Mouse (Mus musculus): ENCODE measurements around the gene Trim60. TPM values are rescaled to one million over a fixed set of nuclear protein-coding genes. Genes with fewer than 3 reads are reported as not detected.

The Trim60 gene
- total RNA-seq (2021), result not detected
- long read RNA-seq, experiment 1, result 0 reads
- long read RNA-seq, experiment 2, result 0 reads

- no peak within 1 kb of the TSS for H3K4me3 ChIP-seq
- intact Hi-C loops (cut with DNase I), result no loop called here
- no peak within 1 kb of the TSS for H3K27ac ChIP-seq
- TF ChIP-seq CTCF (IDR thresholded peaks at IDR 0.05), result no peak
- no peak for DNase-seq (ENCODE audit: extremely low spot score in 1 of 2, low spot score in 2 of 2)
Observed at GRCm38 (mm10) chr8:65018423-65018822, at the start of gene Trim60, which contains the start of gene Trim61. TSS of gene Trim60 (minus strand) at chr8:65018584. TSS of gene Trim61 (minus strand) at chr8:65018523.

GRCm38 (mm10) chr8:65067694-65068472, 49.5 kb upstream of the Trim60 start:
- no peak for TF ChIP-seq CTCF (IDR thresholded peaks at IDR 0.05)
- Histone ChIP-seq H3K27ac (no peak overlapping the region), H3K4me3 (no peak overlapping the region)
- DNase-seq (ENCODE audit: extremely low spot score in 1 of 2, low spot score in 2 of 2), result no peak
- intact Hi-C loops (cut with DNase I), result no loop called here

DNA sequence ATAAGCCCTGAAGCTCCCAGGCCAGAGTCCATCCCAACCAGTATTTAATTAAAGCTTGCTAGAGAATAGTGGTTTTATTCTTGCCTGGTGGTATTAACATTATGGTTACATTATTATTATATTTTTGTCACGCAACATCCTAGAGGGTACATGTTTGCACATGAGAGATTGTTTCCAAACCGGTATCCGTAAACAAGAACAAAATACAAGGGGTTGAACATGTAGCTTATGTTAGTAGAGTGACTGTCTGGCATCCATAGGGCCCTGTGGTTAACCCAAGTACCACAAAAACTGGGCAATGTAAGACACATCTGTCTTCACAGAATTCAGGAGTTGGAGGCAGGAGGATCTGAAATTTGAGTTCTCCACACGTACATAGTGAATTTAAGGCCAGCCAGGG, 48.6 kb upstream of the Trim60 start:
- intact Hi-C loops (cut with DNase I), result no loop called here
- no peak for TF ChIP-seq CTCF (IDR thresholded peaks at IDR 0.05)
- Histone ChIP-seq H3K27ac (no peak overlapping the region), H3K4me3 (no peak overlapping the region)
- no peak for DNase-seq (ENCODE audit: extremely low spot score in 1 of 2, low spot score in 2 of 2)

- H3K4me3 ChIP-seq, result no peak overlapping the region
- no peak for DNase-seq (ENCODE audit: extremely low spot score in 1 of 2, low spot score in 2 of 2)
- intact Hi-C loops (cut with DNase I), result no loop called here
- no peak overlapping the region for H3K27ac ChIP-seq
- no peak for TF ChIP-seq CTCF (IDR thresholded peaks at IDR 0.05)
Observed at GRCm38 (mm10) chr8:65065622-65066021, 47.2 kb upstream of the Trim60 start.

DNA sequence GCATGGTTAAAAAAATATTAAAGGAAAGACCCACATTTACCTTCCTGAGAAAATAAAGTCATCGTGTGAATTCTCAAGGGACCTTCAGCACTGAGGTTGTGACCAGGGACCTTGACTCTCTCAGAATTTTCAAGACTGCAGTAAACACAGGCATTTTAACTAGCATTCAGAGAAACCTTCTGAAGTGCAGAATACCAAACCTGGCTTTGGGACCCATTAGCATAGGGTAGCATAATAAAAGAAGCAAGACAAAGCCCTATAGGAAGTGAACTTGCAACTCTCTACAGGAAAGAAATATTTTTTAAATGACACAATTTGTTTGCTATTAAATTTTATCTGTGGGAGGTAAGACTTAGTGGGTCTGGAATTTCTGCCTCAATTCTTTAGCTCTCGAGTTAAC, 45.7 kb upstream of the Trim60 start:
- TF ChIP-seq CTCF (IDR thresholded peaks at IDR 0.05), result no peak
- DNase-seq (ENCODE audit: extremely low spot score in 1 of 2, low spot score in 2 of 2), result no peak
- no peak overlapping the region for H3K27ac ChIP-seq
- intact Hi-C loops (cut with DNase I), result no loop called here
- H3K4me3 ChIP-seq, result no peak overlapping the region

GRCm38 (mm10) chr8:65062195-65062594, 43.8 kb upstream of the Trim60 start:
- Histone ChIP-seq H3K4me3 (no peak overlapping the region), H3K27ac (no peak overlapping the region)
- no peak for TF ChIP-seq CTCF (IDR thresholded peaks at IDR 0.05)
- DNase-seq (ENCODE audit: extremely low spot score in 1 of 2, low spot score in 2 of 2), result no peak
- intact Hi-C loops (cut with DNase I), result no loop called here

DNA sequence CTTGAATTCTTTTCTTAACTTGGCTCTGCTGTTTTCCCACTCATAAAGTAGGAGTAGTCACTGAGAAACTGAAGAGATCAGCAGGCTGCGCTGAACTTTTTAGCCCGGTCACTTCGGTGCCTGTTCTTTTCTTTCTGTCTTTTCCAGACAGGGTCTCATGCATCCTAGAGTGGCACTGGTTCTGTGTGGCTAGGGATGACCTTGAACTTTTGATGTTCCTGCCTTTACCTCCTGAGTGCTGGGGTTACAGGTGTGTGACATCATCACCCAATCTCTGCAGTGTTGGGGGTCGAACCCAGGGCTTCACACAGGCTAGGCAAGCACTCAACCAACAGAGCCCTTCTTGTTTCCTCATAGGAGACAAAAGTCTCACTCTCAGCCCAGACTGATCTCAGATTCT, 38.3 kb upstream of the Trim60 start:
- no peak for DNase-seq (ENCODE audit: extremely low spot score in 1 of 2, low spot score in 2 of 2)
- Histone ChIP-seq H3K4me3 (no peak overlapping the region), H3K27ac (no peak overlapping the region)
- intact Hi-C loops (cut with DNase I), result no loop called here
- TF ChIP-seq CTCF (IDR thresholded peaks at IDR 0.05), result no peak

GRCm38 (mm10) chr8:65053968-65054367, 35.6 kb upstream of the Trim60 start:
- no peak for TF ChIP-seq CTCF (IDR thresholded peaks at IDR 0.05)
- intact Hi-C loops (cut with DNase I), result no loop called here
- DNase-seq (ENCODE audit: extremely low spot score in 1 of 2, low spot score in 2 of 2), result no peak
- Histone ChIP-seq H3K4me3 (no peak overlapping the region), H3K27ac (no peak overlapping the region)

DNA sequence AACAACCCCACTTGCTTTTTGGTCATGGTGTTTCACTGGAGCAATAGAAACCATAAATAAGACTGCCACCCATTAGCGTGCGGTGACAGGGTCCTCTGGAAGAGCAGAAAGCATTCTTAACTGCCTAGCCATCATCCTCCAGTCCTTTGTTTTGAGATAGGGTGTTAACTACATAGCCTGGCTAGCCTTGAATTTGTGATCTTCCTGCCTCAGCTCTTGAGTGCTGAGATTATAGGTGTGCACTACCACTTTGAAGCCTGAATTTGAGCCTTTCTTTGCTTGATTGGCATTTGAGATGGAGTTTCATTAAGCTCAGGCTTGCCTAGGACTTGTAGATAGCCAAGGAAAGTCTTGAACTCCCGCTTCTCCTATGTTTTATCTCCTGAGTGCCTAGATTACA, 35.2 kb upstream of the Trim60 start:
- no peak for TF ChIP-seq CTCF (IDR thresholded peaks at IDR 0.05)
- intact Hi-C loops (cut with DNase I), result no loop called here
- DNase-seq (ENCODE audit: extremely low spot score in 1 of 2, low spot score in 2 of 2), result no peak
- no peak overlapping the region for H3K27ac ChIP-seq
- H3K4me3 ChIP-seq, result no peak overlapping the region

DNA sequence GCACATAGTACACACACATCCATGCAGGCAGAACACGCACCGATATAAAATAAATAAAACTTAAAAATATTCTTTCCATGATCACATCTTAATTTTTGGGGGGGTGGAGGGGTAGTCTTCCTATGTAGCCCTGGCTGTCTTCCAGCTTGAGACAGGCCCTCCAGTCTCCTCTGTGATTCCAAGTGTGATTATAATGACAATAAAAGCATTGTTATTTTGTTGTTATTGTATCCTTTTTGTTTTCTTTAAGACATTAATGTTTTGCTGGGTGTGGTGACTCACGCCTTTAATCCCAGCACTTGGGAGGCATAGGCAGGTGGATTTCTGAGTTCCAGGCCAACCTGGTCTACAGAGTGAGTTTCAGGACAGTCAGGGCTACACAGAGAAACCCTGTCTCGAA, 29.4 kb upstream of the Trim60 start:
- intact Hi-C loops (cut with DNase I), result no loop called here
- Histone ChIP-seq H3K27ac (no peak overlapping the region), H3K4me3 (no peak overlapping the region)
- no peak for DNase-seq (ENCODE audit: extremely low spot score in 1 of 2, low spot score in 2 of 2)
- no peak for TF ChIP-seq CTCF (IDR thresholded peaks at IDR 0.05)

GRCm38 (mm10) chr8:65047193-65047592, 28.8 kb upstream of the Trim60 start:
- no peak for DNase-seq (ENCODE audit: extremely low spot score in 1 of 2, low spot score in 2 of 2)
- intact Hi-C loops (cut with DNase I), result no loop called here
- Histone ChIP-seq H3K27ac (no peak overlapping the region), H3K4me3 (no peak overlapping the region)
- no peak for TF ChIP-seq CTCF (IDR thresholded peaks at IDR 0.05)

- intact Hi-C loops (cut with DNase I), result no loop called here
- H3K4me3 ChIP-seq, result no peak overlapping the region
- no peak for TF ChIP-seq CTCF (IDR thresholded peaks at IDR 0.05)
- H3K27ac ChIP-seq, result no peak overlapping the region
- DNase-seq (ENCODE audit: extremely low spot score in 1 of 2, low spot score in 2 of 2), result no peak
Observed at GRCm38 (mm10) chr8:65046565-65046964, 28.2 kb upstream of the Trim60 start.

DNA sequence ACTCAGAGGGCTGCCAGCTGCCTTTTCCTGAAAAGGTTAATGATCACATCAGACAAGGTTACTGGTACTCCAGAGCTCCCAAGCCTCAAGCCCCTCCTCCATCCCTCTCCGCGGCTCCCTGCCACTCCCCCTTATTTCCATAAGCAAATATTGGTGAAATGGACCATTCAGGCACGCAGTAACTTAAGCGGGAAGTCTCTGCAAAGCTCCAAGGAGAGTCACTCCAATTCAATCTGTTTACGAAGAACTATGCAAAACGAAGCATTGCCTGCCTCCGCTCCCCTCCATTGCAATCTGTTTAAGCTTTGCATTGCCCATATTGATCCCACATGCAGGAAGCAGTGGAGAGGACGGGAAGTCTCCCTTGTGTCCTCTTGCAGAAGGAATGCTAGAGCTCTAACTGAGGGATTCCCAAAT, 18.7 kb upstream of the Trim60 start, which contains the start of gene Apela:
Gene Apela, minus strand, starts transcription at position 220 of the 417 bp plus-strand sequence.
- intact Hi-C loops (cut with DNase I), result no loop called here
- H3K4me3 ChIP-seq, result no peak within 1 kb of the TSS
- no peak for TF ChIP-seq CTCF (IDR thresholded peaks at IDR 0.05)
- H3K27ac ChIP-seq, result no peak within 1 kb of the TSS
- DNase-seq (ENCODE audit: extremely low spot score in 1 of 2, low spot score in 2 of 2), result peak in 1 of 2 experiments; percentile 10
